Mouse (Mus musculus) heart, postnatal 10 days (tissue): ENCODE results near the gene 9930022D16Rik. TPM values are rescaled to one million over a fixed set of nuclear protein-coding genes. Genes with fewer than 3 reads are reported as not detected.

Experiments used
- DNase-seq, 2 experiments: peaks; one replicate each; pipeline ENCODE4 v3.0.0; 2021
- intact Hi-C: fragments of 180-260 bp; cut with DNase I; formaldehyde crosslinking; loops from one replicate; pipeline ENCODE4 v1.15.1; 2025
- total RNA-seq, 2 experiments: library from RNA; stranded (reverse); gene quantifications; 2 replicates each; pipeline ENCODE4 v1.2.3; 2021

9930022D16Rik gene
- total RNA-seq, 2 experiments from 2014 or later = not detected

DNA sequence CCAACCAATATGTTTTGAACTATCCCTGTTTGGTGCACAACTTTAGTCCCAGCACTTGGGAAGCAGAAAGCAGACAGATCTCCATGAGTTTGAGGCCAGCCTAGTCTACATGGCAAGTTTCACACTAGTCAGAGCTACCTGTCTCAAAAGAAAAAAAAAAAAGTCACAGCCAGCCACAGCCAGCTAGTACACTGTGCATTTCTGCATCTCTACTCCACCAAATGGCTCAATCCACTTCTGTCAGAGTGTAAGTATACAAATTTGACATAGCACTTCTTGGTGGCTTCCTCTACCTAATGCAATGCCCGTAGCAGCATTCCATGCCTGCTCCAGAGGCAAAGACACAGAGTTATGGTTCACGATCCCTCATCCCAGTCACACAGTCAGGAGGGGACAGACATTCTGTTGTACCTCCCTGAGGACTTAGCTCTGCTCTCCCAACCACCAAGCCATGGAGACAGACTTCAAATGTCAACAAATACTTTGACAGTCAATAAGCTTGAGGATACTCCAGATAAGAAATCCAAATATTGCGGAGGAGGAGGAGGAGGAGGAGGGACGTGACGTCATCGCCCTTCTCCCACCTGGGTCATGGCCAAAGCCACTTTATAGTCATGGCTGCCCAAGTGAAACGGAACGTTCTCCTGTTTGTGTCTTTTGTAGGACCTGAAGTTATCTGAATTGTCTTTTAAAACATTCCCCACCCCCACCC, 3.1 kb downstream of the 9930022D16Rik start:
- intact Hi-C loops = no loop called here
- no peak for DNase-seq

- no peak for DNase-seq
- intact Hi-C loops = no loop called here
These were observed 3.8 kb downstream of the 9930022D16Rik start for GRCm38 (mm10) chr11:109417472-109418040.

GRCm38 (mm10) chr11:109419461-109419860, 5.7 kb downstream of the 9930022D16Rik start:
- no peak for DNase-seq
- intact Hi-C loops = no loop called here

GRCm38 (mm10) chr11:109419961-109420566, 6.3 kb downstream of the 9930022D16Rik start:
- intact Hi-C loops = loop anchor here (2.0 to 5.0 kb wide), 2 partner anchors 25 to 178 kb away; no protein-coding TSS in a partner anchor
- peak; percentile 16 to 18 for DNase-seq

GRCm38 (mm10) chr11:109420567-109420962, 6.8 kb downstream of the 9930022D16Rik start:
- intact Hi-C loops = loop anchor here (2.0 to 5.0 kb wide), 2 partner anchors 26 to 178 kb away; no protein-coding TSS in a partner anchor
- DNase-seq = no peak

DNA sequence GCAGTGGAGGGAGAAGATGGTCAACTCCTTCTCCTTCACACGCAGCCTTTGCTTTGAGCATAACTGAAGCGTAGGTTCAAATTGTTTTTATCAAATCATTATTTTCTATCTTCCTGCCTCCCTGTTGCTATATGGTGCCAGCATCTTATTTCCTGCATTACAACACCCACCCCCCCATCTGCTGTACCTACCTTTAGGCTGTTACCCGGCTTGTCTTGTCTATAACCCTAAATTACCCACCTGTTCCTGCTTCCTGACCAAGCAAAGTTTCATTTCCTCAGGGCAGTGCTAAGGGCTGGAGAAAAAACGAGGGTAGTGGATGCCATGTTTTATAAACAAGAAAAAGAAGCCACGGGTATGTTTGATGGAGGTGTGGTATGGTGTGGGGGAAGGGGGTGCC, 7.5 kb downstream of the 9930022D16Rik start:
- intact Hi-C loops = loop anchor here (2.0 to 5.0 kb wide), 2 partner anchors 26 to 179 kb away; no protein-coding TSS in a partner anchor
- no peak for DNase-seq

DNA sequence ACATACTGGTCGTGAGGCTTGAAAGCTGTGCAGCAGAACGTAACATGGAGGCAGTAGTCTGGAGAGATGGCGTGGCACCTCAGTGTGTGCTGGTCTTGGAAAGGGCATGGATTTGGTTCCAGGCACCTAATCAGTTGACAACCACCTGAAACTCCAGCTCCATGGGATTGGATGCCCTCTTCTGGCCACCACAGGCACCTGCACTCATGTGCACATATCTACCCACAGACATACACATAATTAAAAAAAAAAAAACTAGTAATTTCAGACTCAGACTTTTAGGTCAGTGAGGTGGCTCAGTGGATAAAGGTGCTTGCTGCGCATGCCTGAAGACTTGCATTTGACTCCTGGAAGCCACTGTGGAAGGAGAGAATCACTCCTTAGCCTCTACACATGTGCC, 8.5 kb downstream of the 9930022D16Rik start:
- intact Hi-C loops = loop anchor here (5.0 kb wide), 1 partner anchor 180 kb away; no protein-coding TSS in a partner anchor
- DNase-seq = no peak

DNA sequence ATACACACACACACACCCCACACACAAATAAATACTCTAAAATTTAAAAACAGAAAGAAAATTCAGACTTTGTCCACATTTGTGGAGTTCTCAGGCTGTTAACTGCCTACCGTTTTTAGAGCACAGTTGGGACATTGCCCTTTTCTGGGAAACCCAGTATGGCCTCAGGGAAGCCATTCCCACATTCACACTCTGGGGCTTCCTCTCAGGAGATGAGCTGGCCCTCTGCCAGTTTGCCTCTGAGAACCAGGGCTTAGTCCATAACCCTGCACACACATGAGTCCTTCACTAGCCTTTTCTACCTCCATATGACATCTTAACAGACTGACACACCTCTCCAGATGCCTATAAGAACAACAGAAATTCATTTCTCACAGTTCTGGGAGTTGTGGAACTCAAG, 9.6 kb downstream of the 9930022D16Rik start:
- intact Hi-C loops = loop anchor here (5.0 kb wide), 1 partner anchor 181 kb away; no protein-coding TSS in a partner anchor

DNA sequence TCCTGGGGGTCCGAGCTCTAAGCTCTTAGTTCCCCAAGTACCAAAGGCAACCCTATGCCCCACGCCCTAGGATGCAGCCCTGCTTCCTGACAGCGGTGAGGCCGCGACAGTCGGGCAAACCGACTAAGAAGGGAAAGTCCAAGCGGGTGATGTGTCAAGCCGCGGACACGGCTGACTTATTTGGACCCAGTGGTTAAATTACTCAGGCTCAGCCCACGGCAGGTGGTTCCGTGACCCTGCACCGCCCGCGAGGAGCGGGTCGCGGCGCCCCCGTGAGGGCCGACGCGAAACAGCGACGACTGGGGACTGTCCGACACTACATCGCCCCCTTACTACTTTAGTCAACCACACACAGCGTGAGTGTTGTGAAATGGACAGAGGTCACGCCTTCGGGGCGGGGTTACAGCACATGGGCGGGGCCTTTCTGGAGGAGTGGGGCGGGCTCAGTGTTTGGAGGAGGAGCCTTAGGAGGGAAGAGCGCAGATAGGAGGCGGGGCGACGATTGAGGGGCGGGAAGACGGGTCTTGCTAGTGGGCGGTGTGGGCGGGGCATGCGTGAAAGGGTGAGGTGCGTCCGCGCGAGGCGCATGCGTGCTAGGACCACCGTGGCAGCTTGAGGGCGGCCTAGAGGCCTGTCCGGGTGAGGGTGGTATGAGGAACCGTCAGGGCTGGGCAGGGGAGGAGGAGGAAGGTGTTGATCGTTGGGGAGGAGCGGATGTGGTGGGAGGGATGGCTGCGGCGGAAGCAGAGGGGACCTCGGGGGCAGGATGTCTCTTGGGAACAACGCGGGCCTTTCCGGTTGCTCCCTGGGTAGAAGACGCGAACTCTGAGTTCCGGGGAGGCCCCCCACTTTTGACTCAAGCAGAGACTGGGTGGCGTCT, 11.9 kb downstream of the 9930022D16Rik start, which contains the start of gene Amz2:
Gene Amz2 (plus strand): TSS at position 555 of the 880 bp plus-strand sequence.
- intact Hi-C loops = loop anchor here (1.0 kb wide), 1 partner anchor 94 kb away; no protein-coding TSS in a partner anchor
- DNase-seq = peak; percentile 99 to 100

More for the DNA sequence above, 9.6 kb downstream of the 9930022D16Rik start:
- DNase-seq = no peak

DNA sequence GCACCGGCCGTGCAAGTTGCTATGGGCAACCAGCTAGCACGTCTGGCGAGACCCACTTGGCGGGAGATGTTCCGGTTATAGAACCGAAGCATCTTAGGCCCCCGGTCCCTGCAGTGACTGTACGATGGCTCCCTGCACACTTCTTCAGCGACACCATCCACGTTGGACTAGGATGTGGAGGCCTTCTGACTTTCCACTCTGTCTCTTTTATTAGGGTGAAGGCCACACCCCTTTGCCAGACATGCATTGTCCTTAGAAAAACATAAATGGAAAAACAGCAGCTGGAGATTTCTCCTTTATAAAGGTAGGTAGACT, 12.5 kb downstream of the 9930022D16Rik start:
- DNase-seq = no peak
- intact Hi-C loops = no loop called here

GRCm38 (mm10) chr11:109427353-109427752, 13.6 kb downstream of the 9930022D16Rik start:
- intact Hi-C loops = no loop called here
- DNase-seq = no peak

DNA sequence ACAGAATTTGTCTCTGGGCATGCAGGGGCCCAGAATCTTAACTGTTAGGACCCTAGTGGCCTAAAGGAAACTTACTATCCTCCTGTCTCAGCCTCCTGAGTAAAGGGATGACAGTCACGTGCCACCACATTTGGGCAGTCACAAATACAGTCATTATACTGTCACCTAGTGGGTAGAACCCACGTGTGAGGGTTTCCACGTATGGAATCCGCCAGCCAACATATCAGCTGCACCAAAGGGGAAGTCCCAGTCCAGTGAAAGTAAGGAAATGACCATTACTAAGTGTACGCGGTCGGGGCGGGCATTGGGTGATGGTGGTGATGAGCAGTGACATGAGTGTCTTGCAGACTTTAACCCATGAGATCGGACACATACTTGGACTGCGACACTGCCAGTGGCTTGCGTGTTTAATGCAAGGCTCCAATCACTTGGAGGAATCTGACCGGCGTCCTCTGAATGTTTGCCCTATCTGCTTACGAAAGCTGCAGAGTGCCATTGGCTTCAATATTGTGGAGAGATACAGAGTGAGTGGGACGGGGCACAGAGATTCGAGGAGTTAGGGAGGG, 20.6 kb downstream of the 9930022D16Rik start:
- DNase-seq = no peak
- intact Hi-C loops = no loop called here

GRCm38 (mm10) chr11:109436889-109437288, 23.2 kb downstream of the 9930022D16Rik start:
- intact Hi-C loops = no loop called here
- DNase-seq = no peak

GRCm38 (mm10) chr11:109439209-109439608, 25.5 kb downstream of the 9930022D16Rik start:
- intact Hi-C loops = no loop called here

GRCm38 (mm10) chr11:109439829-109440340, 26.2 kb downstream of the 9930022D16Rik start:
- DNase-seq = peak; percentile 88 to 89
- intact Hi-C loops = loop anchor here (5.0 kb wide), 2 partner anchors 108 to 123 kb away; no protein-coding TSS in a partner anchor

More at GRCm38 (mm10) chr11:109439209-109439608, 25.5 kb downstream of the 9930022D16Rik start:
- DNase-seq = no peak

DNA sequence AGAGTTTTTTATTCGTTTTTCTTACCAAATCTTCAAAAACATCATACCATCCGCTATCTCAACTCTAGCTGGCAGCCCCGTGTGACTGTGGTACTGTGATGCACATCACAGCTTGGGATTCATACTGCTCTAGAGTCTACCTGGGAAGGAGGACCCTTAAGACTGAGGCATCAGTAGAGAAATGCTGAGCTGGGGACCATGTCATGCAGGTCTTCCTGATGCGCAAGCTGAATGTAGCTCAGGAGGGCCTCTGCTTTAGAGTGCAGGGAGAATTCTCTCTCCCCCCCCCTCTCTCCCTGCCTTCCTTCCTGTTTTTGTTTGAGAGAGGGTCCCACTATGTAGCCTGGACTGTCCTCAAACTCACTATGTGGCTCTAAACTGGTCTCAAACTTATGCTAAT, 26.9 kb downstream of the 9930022D16Rik start:
- intact Hi-C loops = loop anchor here (5.0 kb wide), 2 partner anchors 108 to 123 kb away; no protein-coding TSS in a partner anchor
- no peak for DNase-seq

DNA sequence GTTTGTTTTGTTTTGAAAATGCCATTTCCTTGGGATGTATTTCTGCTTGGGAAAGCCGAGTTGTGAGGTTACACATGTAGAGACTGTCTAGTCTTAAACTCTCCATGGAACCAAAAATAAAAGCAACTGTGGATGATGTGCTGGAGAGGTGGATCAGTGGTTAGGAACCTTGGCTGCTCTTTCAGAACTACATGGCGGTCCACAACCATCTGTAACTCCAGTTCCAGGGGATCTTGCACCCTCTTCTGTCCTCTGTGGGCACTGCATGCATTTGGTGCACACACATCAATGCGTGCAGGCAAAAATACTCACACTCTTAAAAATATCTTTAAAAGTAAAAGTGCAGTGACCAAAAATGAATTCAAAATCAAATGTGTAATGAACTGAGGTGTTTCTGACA, 27.4 kb downstream of the 9930022D16Rik start:
- peak; percentile 41 to 57 for DNase-seq
- intact Hi-C loops = loop anchor here (5.0 kb wide), 2 partner anchors 109 to 124 kb away; no protein-coding TSS in a partner anchor

DNA sequence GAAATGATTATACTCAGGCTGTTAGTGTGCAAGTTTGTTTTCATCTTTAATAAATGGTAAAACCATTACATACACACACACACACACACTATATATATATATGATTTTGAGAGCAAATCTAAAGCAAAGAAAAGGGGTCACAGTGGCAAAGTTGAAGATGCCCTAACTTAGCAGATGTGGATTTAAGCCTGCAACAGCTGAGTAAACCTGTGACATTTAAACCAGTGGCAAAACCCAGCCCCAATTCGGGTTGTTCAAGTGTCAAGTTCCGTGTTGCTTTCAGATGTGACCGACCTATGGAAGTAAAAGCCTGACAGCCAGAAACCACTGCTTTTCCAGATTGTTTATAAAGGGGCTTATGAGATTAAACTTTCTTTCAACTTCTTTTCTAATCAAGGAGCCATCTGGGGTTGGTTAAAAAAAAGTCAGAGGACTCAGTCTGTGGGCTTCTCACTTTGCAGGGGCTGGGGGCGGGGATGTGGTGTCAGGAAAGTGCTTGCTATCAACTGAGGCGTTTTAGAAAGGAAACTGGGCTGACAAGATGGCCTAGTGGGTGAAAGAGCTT, 28.5 kb downstream of the 9930022D16Rik start:
- intact Hi-C loops = loop anchor here (5.0 kb wide), 2 partner anchors 110 to 125 kb away; no protein-coding TSS in a partner anchor
- DNase-seq = no peak
